Mouse (Mus musculus) heart, adult 2 months (tissue): ENCODE results near the gene Prkch. TPM values are rescaled to one million over a fixed set of nuclear protein-coding genes. Genes with fewer than 3 reads are reported as not detected.

Experiments used
- DNase-seq, 2 experiments: peaks; one replicate each; pipeline ENCODE4 v3.0.0; 2021
- H3K27ac ChIP-seq: fragments of 200-600 bp; 2 replicates; pipeline ENCODE4 v1.8.1; 2022
- H3K27me3 ChIP-seq: fragments of 200-500 bp; 2 replicates; pipeline ENCODE4 v1.6.1; 2012; ENCODE audit warnings: mild to moderate bottlenecking, low read length, inconsistent platforms, mixed read lengths; ENCODE audit not compliant: control insufficient read depth, insufficient read depth
- H3K36me3 ChIP-seq: fragments of 200-500 bp; 2 replicates; pipeline ENCODE4 v1.6.1; 2012; ENCODE audit warnings: low read length, inconsistent platforms; ENCODE audit not compliant: control insufficient read depth, insufficient read depth
- H3K4me1 ChIP-seq: fragments of 200-500 bp; 2 replicates; pipeline ENCODE4 v1.6.1; 2011; ENCODE audit warnings: low read length; ENCODE audit not compliant: control insufficient read depth, insufficient read depth
- H3K4me3 ChIP-seq: fragments of 200-600 bp; 2 replicates; pipeline ENCODE4 v1.8.1; 2022
- H3K79me2 ChIP-seq: fragments of 200-500 bp; replicated peaks from 2 replicates; pipeline ENCODE4 v1.6.1; 2012; ENCODE audit warnings: mild to moderate bottlenecking, inconsistent platforms, low read length, moderate library complexity, mixed read lengths; ENCODE audit not compliant: control insufficient read depth, insufficient read depth
- H3K9ac ChIP-seq: fragments of 200-500 bp; 2 replicates; pipeline ENCODE4 v1.6.1; 2012; ENCODE audit warnings: low read depth, mild to moderate bottlenecking, control low read depth, inconsistent platforms, low read length, mixed read lengths
- CTCF ChIP-seq: fragments of 200-600 bp; IDR thresholded peaks from 2 replicates; pipeline ENCODE4 v1.8.1; 2022; ENCODE audit warnings: antibody characterized with exemption, mild to moderate bottlenecking, moderate library complexity
- EP300 ChIP-seq: fragments of 200-500 bp; IDR thresholded peaks from 2 replicates; pipeline ENCODE4 v1.6.1; 2011; ENCODE audit warnings: low read depth, low read length, control low read depth; ENCODE audit not compliant: insufficient read depth
- POLR2A ChIP-seq: fragments of 200-500 bp; IDR thresholded peaks from 2 replicates; pipeline ENCODE4 v1.6.1; 2011; ENCODE audit warnings: mild to moderate bottlenecking, low read depth, low read length, control low read depth; ENCODE audit not compliant: insufficient read depth
- WGBS: fragments of 180-500 bp; shearing (Covaris S2); methylation state at CpG from one replicate; pipeline ENCODE4 v1.1.7; 2018; 5-methylcytosine and 5-hydroxymethylcytosine counted together
- intact Hi-C: fragments of 180-260 bp; cut with DNase I; formaldehyde crosslinking; loops from one replicate; pipeline ENCODE4 v1.15.1; 2025
- polyA plus RNA-seq: library from polyadenylated mRNA; depleted of rRNA; stranded (reverse); fragments of >200 nt; gene quantifications from 2 replicates; pipeline ENCODE4 v1.2.3, GENCODE M21; 2012
- total RNA-seq, 2 experiments: library from RNA; stranded (reverse); gene quantifications; 2 replicates each; pipeline ENCODE4 v1.2.3; 2021

Prkch gene
- total and polyA plus RNA-seq, 3 experiments, result 9.7 to 17.5 (median 16.6) TPM

- no peak overlapping the region; the same call in none of the 2 replicates for H3K9ac ChIP-seq
- H3K4me1 ChIP-seq, result peaks cover 46% of the 10 kb centered on the region
- TF ChIP-seq EP300, result no peak
- no peak for TF ChIP-seq CTCF
- TF ChIP-seq POLR2A, result no peak
- 0 out of 2 replicates have a peak, but pooled peaks cover 1% of the 10 kb centered on the region for H3K79me2 ChIP-seq
- intact Hi-C loops, result loop anchor here (10.0 kb wide), 1 partner anchor 830 kb away; no protein-coding TSS in a partner anchor
- H3K4me3 ChIP-seq, result no peak overlapping the region
- no peak for DNase-seq
- 56% methylated on average over 4 of the region's 4 CpGs for WGBS
- peaks cover 13% of the 10 kb centered on the region for H3K36me3 ChIP-seq
- H3K27ac ChIP-seq, result peak overlapping the region; percentile 71
- no peaks in the 10 kb centered on the region for H3K27me3 ChIP-seq
Observed at GRCm38 (mm10) chr12:73675212-73675611, 90.6 kb downstream of the Prkch start.

GRCm38 (mm10) chr12:73679400-73679801 lies 94.8 kb downstream of the Prkch start:
- H3K27me3 ChIP-seq, result no peaks in the 10 kb centered on the region
- TF ChIP-seq POLR2A (0 out of 2 replicates have a peak, but pooled peaks have one; percentile 34), EP300 (peak; percentile 46; the same call in 1 of the 2 replicates), CTCF (no peak)
- WGBS, result 27% methylated on average over 7 of the region's 7 CpGs
- DNase-seq, result no peak
- no peak overlapping the region for H3K4me3 ChIP-seq
- H3K27ac ChIP-seq, result peak overlapping the region; percentile 86
- H3K4me1 ChIP-seq, result peaks cover 33% of the 10 kb centered on the region
- intact Hi-C loops, result loop anchor here (10.0 kb wide), 1 partner anchor 835 kb away; no protein-coding TSS in a partner anchor
- peaks cover 15% of the 10 kb centered on the region for H3K36me3 ChIP-seq
- peak overlapping the region; percentile 38 for H3K9ac ChIP-seq
- peaks cover 1% of the 10 kb centered on the region; the same call in 1 of the 2 replicates for H3K79me2 ChIP-seq

GRCm38 (mm10) chr12:73682921-73683346 lies 98.3 kb downstream of the Prkch start:
- Histone ChIP-seq H3K9ac (no peak overlapping the region), H3K4me1 (peaks cover 26% of the 10 kb centered on the region), H3K27me3 (no peaks in the 10 kb centered on the region), H3K27ac (peak overlapping the region; percentile 76), H3K79me2 (no peaks in the 10 kb centered on the region; the same call in 1 of the 2 replicates), H3K36me3 (peaks cover 15% of the 10 kb centered on the region), H3K4me3 (no peak overlapping the region)
- TF ChIP-seq CTCF (no peak), EP300 (0 out of 2 replicates have a peak, but pooled peaks have one; percentile 69), POLR2A (peak; percentile 60; the same call in 1 of the 2 replicates)
- 36% methylated on average over 7 of the region's 7 CpGs for WGBS
- intact Hi-C loops, result no loop called here
- DNase-seq, result peak in 1 of 2 experiments; percentile 50

GRCm38 (mm10) chr12:73685875-73686274 lies 101.3 kb downstream of the Prkch start:
- peaks cover 19% of the 10 kb centered on the region for H3K4me1 ChIP-seq
- H3K27me3 ChIP-seq, result no peaks in the 10 kb centered on the region
- peaks cover 7% of the 10 kb centered on the region for H3K36me3 ChIP-seq
- WGBS, result 46% methylated on average over 13 of the region's 13 CpGs
- DNase-seq, result no peak
- intact Hi-C loops, result loop anchor here (2.0 to 5.0 kb wide), 3 partner anchors 15 to 101 kb away; partner anchors contain the start of gene Prkch
- H3K79me2 ChIP-seq, result no peaks in the 10 kb centered on the region; the same call in 1 of the 2 replicates
- H3K9ac ChIP-seq, result no peak overlapping the region
- H3K4me3 ChIP-seq, result no peak overlapping the region
- no peak for TF ChIP-seq CTCF
- 0 out of 2 replicates have a peak, but pooled peaks have one; percentile 58 for TF ChIP-seq POLR2A
- H3K27ac ChIP-seq, result peak overlapping the region; percentile 67

GRCm38 (mm10) chr12:73686456-73686855 lies 101.9 kb downstream of the Prkch start:
- Histone ChIP-seq H3K9ac (no peak overlapping the region), H3K27me3 (no peaks in the 10 kb centered on the region), H3K36me3 (peaks cover 4% of the 10 kb centered on the region; the same call in 1 of the 2 replicates), H3K79me2 (no peaks in the 10 kb centered on the region; the same call in 1 of the 2 replicates), H3K4me3 (no peak overlapping the region), H3K27ac (peak overlapping the region; percentile 67), H3K4me1 (peaks cover 19% of the 10 kb centered on the region)
- intact Hi-C loops, result loop anchor here (2.0 to 5.0 kb wide), 3 partner anchors 16 to 102 kb away; partner anchors contain the start of gene Prkch
- no peak for DNase-seq
- 74% methylated on average over 5 of the region's 5 CpGs for WGBS
- no peak for TF ChIP-seq CTCF
- TF ChIP-seq EP300, result no peak
